Mouse (Mus musculus): Measurements from ENCODE around the gene Fgfr2. TPM values are rescaled to one million over a fixed set of nuclear protein-coding genes. Genes with fewer than 3 reads are reported as not detected.

Gene Fgfr2
- polyA plus RNA-seq, 1 experiment from 2014 or later: 110 TPM

GRCm38 (mm10) chr7:130473881-130474280 is 2649.3 kb downstream of the Fgfr2 start:
- TF ChIP-seq EP300 (IDR thresholded peaks at IDR 0.05) (no peak), CTCF (IDR thresholded peaks at IDR 0.05) (no peak)
- DNase-seq (ENCODE audit: low spot score) (no peak), ATAC-seq (no peak)
- no peak overlapping the region for H3K27ac ChIP-seq (ENCODE audit: low read length)
- H3K27me3 ChIP-seq (replicated peaks; ENCODE audit: insufficient read depth, low read length): no peaks in the 10 kb centered on the region
- 53% methylated on average over 3 of the region's 3 CpGs for WGBS
- H3K9me3 ChIP-seq (ENCODE audit: low read length): no peaks in the 10 kb centered on the region
- no peaks in the 10 kb centered on the region for H3K36me3 ChIP-seq (ENCODE audit: insufficient read depth, low read length)
- no peak overlapping the region for H3K4me3 ChIP-seq (ENCODE audit: low read depth, low read length)
- no peak overlapping the region for H3K9ac ChIP-seq (replicated peaks; ENCODE audit: low read depth)
- H3K4me2 ChIP-seq (replicated peaks; ENCODE audit: low read depth, low read length): no peak overlapping the region
- H3K4me1 ChIP-seq (ENCODE audit: insufficient read depth, low read depth, low read length): no peaks in the 10 kb centered on the region

DNA sequence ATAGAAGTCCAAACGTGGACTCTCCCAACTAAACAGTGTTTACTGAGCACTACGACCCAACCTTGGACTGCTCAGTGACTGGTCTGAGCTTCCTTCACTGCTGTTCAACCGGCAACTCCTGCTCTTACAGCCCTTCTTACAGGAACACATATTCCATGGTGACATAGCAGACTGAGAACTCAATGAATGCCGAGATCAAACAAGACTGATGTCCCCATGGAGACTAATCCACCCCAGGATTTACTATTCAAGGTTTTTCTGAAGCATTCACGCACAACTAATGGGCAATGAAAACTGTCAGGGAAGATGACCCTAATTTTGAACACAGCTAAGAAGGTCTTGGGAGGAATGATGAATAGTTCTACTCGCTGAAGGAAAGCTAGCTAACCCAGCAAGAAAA is 2650.5 kb downstream of the Fgfr2 start:
- Histone ChIP-seq H3K4me1 (ENCODE audit: insufficient read depth, low read depth, low read length) (no peaks in the 10 kb centered on the region), H3K36me3 (ENCODE audit: insufficient read depth, low read length) (no peaks in the 10 kb centered on the region), H3K9ac (replicated peaks; ENCODE audit: low read depth) (no peak overlapping the region), H3K4me2 (replicated peaks; ENCODE audit: low read depth, low read length) (no peak overlapping the region), H3K9me3 (ENCODE audit: low read length) (no peaks in the 10 kb centered on the region), H3K27me3 (replicated peaks; ENCODE audit: insufficient read depth, low read length) (no peaks in the 10 kb centered on the region), H3K4me3 (ENCODE audit: low read depth, low read length) (no peak overlapping the region), H3K27ac (ENCODE audit: low read length) (no peak overlapping the region)
- ATAC-seq (no peak), DNase-seq (ENCODE audit: low spot score) (no peak)
- WGBS: 70% methylated on average over 6 of the region's 6 CpGs
- TF ChIP-seq EP300 (IDR thresholded peaks at IDR 0.05): no peak
- TF ChIP-seq CTCF (IDR thresholded peaks at IDR 0.05): no peak

- no peak for DNase-seq (ENCODE audit: low spot score)
- 52% methylated on average over 6 of the region's 6 CpGs for WGBS
- no peak overlapping the region for H3K27ac ChIP-seq (ENCODE audit: low read length)
- H3K4me1 ChIP-seq (ENCODE audit: insufficient read depth, low read depth, low read length): no peaks in the 10 kb centered on the region
- H3K4me3 ChIP-seq (ENCODE audit: low read depth, low read length): no peak overlapping the region
- no peak for TF ChIP-seq CTCF (IDR thresholded peaks at IDR 0.05)
- TF ChIP-seq EP300 (IDR thresholded peaks at IDR 0.05): no peak
- no peak overlapping the region for H3K4me2 ChIP-seq (replicated peaks; ENCODE audit: low read depth, low read length)
- H3K27me3 ChIP-seq (replicated peaks; ENCODE audit: insufficient read depth, low read length): no peaks in the 10 kb centered on the region
- no peak overlapping the region for H3K9ac ChIP-seq (replicated peaks; ENCODE audit: low read depth)
- no peak for ATAC-seq
- H3K36me3 ChIP-seq (ENCODE audit: insufficient read depth, low read length): no peaks in the 10 kb centered on the region
- no peaks in the 10 kb centered on the region for H3K9me3 ChIP-seq (ENCODE audit: low read length)
Observed at GRCm38 (mm10) chr7:130471045-130471444, 2652.1 kb downstream of the Fgfr2 start.

GRCm38 (mm10) chr7:130455587-130456246 is 2667.4 kb downstream of the Fgfr2 start:
- no peaks in the 10 kb centered on the region for H3K27me3 ChIP-seq (replicated peaks; ENCODE audit: insufficient read depth, low read length)
- H3K9ac ChIP-seq (replicated peaks; ENCODE audit: low read depth): no peak overlapping the region
- H3K36me3 ChIP-seq (ENCODE audit: insufficient read depth, low read length): peaks cover 11% of the 10 kb centered on the region; the same call in 1 of the 2 replicates
- ATAC-seq (no peak), DNase-seq (ENCODE audit: low spot score) (no peak)
- 71% methylated on average over 4 of the region's 4 CpGs for WGBS
- TF ChIP-seq CTCF (IDR thresholded peaks at IDR 0.05): no peak
- TF ChIP-seq EP300 (IDR thresholded peaks at IDR 0.05): no peak
- no peaks in the 10 kb centered on the region for H3K4me1 ChIP-seq (ENCODE audit: insufficient read depth, low read depth, low read length)
- H3K27ac ChIP-seq (ENCODE audit: low read length): no peak overlapping the region
- no peak overlapping the region for H3K4me2 ChIP-seq (replicated peaks; ENCODE audit: low read depth, low read length)
- H3K4me3 ChIP-seq (ENCODE audit: low read depth, low read length): no peak overlapping the region
- no peaks in the 10 kb centered on the region for H3K9me3 ChIP-seq (ENCODE audit: low read length)

DNA sequence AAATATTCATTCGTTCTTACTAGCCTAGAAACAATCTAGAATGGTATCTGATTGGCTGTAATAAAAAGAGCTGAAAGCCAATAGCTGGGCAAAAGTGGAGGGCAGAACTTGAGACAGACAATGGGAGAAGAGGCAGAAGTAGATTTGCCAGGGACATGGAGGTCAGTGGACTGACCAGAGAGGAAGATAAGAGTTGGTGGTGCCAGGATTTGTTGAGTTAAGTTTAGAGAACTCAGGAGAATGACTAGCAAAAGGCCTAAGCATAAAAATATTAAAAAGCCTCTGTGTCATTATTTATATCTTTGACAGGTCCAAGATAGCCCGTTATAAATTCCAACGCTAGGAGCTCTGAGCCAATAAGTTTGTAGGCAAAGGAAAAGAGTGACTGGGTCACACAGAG is 2668.9 kb downstream of the Fgfr2 start:
- H3K36me3 ChIP-seq (ENCODE audit: insufficient read depth, low read length): peaks cover 7% of the 10 kb centered on the region; the same call in 1 of the 2 replicates
- WGBS: 61% methylated on average over 3 of the region's 3 CpGs

DNA sequence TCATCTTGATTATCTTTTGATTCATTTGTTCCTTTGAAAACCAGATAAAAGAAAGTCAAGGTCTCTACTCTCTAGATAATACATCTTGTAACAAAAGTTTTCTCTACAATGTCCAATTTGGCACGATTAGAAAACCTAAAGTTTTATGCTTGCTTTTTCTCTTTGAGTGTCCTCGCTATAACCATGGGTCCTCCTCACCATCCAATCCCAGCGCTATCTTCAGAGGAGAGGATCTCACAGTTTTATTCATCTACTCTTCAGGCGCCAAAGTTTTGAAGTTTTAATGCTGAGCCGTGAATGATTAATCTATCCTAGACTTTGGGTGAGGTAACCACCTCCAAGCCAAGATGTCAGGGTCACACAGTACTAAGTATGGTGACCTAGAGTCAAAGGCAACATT is 2687.4 kb downstream of the Fgfr2 start:
- H3K4me3 ChIP-seq (ENCODE audit: low read depth, low read length): no peak overlapping the region
- TF ChIP-seq CTCF (IDR thresholded peaks at IDR 0.05) (no peak), EP300 (IDR thresholded peaks at IDR 0.05) (no peak)
- H3K27me3 ChIP-seq (replicated peaks; ENCODE audit: insufficient read depth, low read length): no peaks in the 10 kb centered on the region
- no peak overlapping the region for H3K9ac ChIP-seq (replicated peaks; ENCODE audit: low read depth)
- no peak for ATAC-seq
- DNase-seq (ENCODE audit: low spot score): no peak
- H3K4me1 ChIP-seq (ENCODE audit: insufficient read depth, low read depth, low read length): no peaks in the 10 kb centered on the region
- H3K27ac ChIP-seq (ENCODE audit: low read length): no peak overlapping the region
- H3K4me2 ChIP-seq (replicated peaks; ENCODE audit: low read depth, low read length): no peak overlapping the region
- no peaks in the 10 kb centered on the region for H3K36me3 ChIP-seq (ENCODE audit: insufficient read depth, low read length)
- WGBS: 91% methylated on average over 5 of the region's 5 CpGs
- no peaks in the 10 kb centered on the region for H3K9me3 ChIP-seq (ENCODE audit: low read length)

More for the DNA sequence above, 2668.9 kb downstream of the Fgfr2 start:
- Histone ChIP-seq H3K27ac (ENCODE audit: low read length) (no peak overlapping the region), H3K9ac (replicated peaks; ENCODE audit: low read depth) (no peak overlapping the region), H3K4me2 (replicated peaks; ENCODE audit: low read depth, low read length) (no peak overlapping the region), H3K4me1 (ENCODE audit: insufficient read depth, low read depth, low read length) (no peaks in the 10 kb centered on the region), H3K9me3 (ENCODE audit: low read length) (no peaks in the 10 kb centered on the region), H3K27me3 (replicated peaks; ENCODE audit: insufficient read depth, low read length) (no peaks in the 10 kb centered on the region), H3K4me3 (ENCODE audit: low read depth, low read length) (no peak overlapping the region)
- DNase-seq (ENCODE audit: low spot score) (no peak), ATAC-seq (no peak)
- TF ChIP-seq CTCF (IDR thresholded peaks at IDR 0.05) (no peak), EP300 (IDR thresholded peaks at IDR 0.05) (no peak)
